Mouse (Mus musculus): ENCODE measurements at regions not wholly inside any gene's neighbourhood (a gene's known extent, or its start where the extent isn't known, plus 50 kb on each side); places are given as distances from the start of the nearest gene placed in this dataset.

DNA sequence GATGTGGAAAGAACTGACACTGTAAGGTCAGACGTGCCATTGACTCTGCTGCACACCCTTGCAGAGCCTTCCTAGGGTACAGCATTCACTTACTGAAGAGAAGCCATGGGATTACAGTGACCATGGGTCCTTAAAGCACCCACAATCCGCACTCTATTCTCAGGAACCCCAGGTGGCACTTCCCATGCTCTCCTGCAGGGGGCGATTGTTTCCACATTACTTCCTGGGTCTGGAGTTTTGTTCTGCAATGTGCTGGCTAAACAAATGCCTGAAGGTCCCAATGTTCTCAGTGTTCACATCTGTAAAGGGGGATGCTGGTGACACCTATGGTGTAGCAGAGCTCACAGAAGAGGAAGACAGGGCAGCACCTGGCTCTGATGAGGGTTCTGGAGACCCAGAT, 198.0 kb downstream of the Gm26897 start:
- no peaks in the 10 kb centered on the region for H3K27me3 ChIP-seq (ENCODE audit: control insufficient read depth, insufficient read depth, low read length)
- 77% methylated on average over 3 of the region's 3 CpGs for WGBS

DNA sequence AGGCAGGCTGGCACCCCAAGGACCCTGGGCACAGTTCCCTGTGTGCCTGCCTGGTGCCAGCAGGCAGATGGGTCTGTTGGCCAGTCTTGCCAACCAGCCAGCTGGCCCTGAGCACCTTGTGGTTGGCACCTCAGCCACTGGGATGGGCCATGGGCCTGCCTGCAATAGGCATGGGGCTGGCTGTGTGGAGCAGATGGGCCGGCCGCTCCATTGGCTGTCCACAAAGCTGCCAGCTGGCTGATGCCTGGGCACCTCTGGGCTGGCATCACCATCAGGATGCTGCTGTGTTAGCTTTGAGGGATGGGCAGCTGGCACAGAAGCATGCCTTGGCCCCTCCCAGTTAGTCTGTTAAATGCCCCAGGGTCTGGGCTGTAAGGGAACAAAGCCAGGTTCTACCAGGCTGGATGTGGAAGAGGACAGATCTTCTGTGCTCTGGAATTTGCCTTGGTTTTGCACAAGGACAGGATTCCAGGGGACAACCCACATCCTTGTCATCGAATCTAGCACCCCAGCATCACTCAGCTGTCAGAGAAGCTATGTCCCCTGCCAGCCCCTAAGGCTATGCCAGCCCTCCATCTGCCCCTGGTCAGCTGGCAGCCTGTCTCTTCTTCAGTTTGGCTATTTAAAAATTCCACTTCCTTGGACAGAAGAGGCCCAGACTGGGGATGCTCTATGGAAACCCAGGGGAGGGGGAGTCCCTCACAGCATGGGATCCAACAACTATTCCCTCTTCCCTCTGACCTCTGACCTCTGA, 201.8 kb downstream of the Gm26897 start:
- no peaks in the 10 kb centered on the region for H3K4me1 ChIP-seq (ENCODE audit: control insufficient read depth, insufficient read depth, low read length)
- no peaks in the 10 kb centered on the region for H3K27me3 ChIP-seq (ENCODE audit: control insufficient read depth, insufficient read depth, low read length)
- WGBS = 82% methylated on average over 3 of the region's 3 CpGs
- H3K4me3 ChIP-seq (ENCODE audit: low read depth, low read length) = no peak overlapping the region
- no peaks in the 10 kb centered on the region for H3K36me3 ChIP-seq (ENCODE audit: control insufficient read depth, insufficient read depth, low read length)
- H3K27ac ChIP-seq (ENCODE audit: low read length) = no peak overlapping the region
- H3K4me2 ChIP-seq (replicated peaks; ENCODE audit: low read depth, low read length) = no peak overlapping the region
- ATAC-seq (ENCODE audit: insufficient number of reproducible peaks, insufficient read depth, low FRiP score, low read depth) = no peak
- H3K9me3 ChIP-seq (ENCODE audit: control insufficient read depth, low read depth, low read length) = no peaks in the 10 kb centered on the region
- H3K9ac ChIP-seq (replicated peaks; ENCODE audit: low read depth, low read length) = no peak overlapping the region

More for the DNA sequence above, 198.0 kb downstream of the Gm26897 start:
- Histone ChIP-seq H3K4me2 (replicated peaks; ENCODE audit: low read depth, low read length) (no peak overlapping the region), H3K36me3 (ENCODE audit: control insufficient read depth, insufficient read depth, low read length) (no peaks in the 10 kb centered on the region), H3K9me3 (ENCODE audit: control insufficient read depth, low read depth, low read length) (no peaks in the 10 kb centered on the region), H3K27ac (ENCODE audit: low read length) (no peak overlapping the region), H3K9ac (replicated peaks; ENCODE audit: low read depth, low read length) (no peak overlapping the region), H3K4me1 (ENCODE audit: control insufficient read depth, insufficient read depth, low read length) (peaks cover 3% of the 10 kb centered on the region; the same call in 1 of the 2 replicates), H3K4me3 (ENCODE audit: low read depth, low read length) (no peak overlapping the region)
- no peak for ATAC-seq (ENCODE audit: insufficient number of reproducible peaks, insufficient read depth, low FRiP score, low read depth)

DNA sequence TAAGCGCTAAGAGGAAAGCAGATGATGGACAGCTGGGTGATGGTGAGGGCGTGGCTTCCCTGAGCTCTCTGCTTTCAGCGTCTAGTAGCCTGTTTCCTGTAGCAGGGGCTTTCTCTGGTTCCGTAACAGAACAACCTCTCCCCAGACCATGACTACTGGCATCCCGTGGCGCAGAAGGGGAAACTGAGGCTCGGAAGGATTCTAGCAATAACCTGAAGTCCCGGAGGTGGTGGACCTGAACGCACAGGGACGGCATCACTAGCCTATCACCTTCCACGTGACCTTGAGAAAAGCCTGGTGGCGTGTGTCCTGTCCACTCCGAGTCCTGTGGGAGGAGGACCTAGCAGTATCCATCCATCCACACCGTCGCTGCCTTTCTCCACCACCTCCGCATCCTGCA, 208.1 kb downstream of the Gm26897 start:
- H3K9ac ChIP-seq (replicated peaks; ENCODE audit: low read depth, low read length) = no peak overlapping the region
- no peaks in the 10 kb centered on the region for H3K27me3 ChIP-seq (ENCODE audit: control insufficient read depth, insufficient read depth, low read length)
- H3K36me3 ChIP-seq (ENCODE audit: control insufficient read depth, insufficient read depth, low read length) = no peaks in the 10 kb centered on the region
- H3K4me1 ChIP-seq (ENCODE audit: control insufficient read depth, insufficient read depth, low read length) = no peaks in the 10 kb centered on the region
- no peak for ATAC-seq (ENCODE audit: insufficient number of reproducible peaks, insufficient read depth, low FRiP score, low read depth)
- H3K4me2 ChIP-seq (replicated peaks; ENCODE audit: low read depth, low read length) = no peak overlapping the region
- H3K27ac ChIP-seq (ENCODE audit: low read length) = no peak overlapping the region
- no peaks in the 10 kb centered on the region for H3K9me3 ChIP-seq (ENCODE audit: control insufficient read depth, low read depth, low read length)
- H3K4me3 ChIP-seq (ENCODE audit: low read depth, low read length) = no peak overlapping the region
- WGBS = 75% methylated on average over 16 of the region's 16 CpGs

DNA sequence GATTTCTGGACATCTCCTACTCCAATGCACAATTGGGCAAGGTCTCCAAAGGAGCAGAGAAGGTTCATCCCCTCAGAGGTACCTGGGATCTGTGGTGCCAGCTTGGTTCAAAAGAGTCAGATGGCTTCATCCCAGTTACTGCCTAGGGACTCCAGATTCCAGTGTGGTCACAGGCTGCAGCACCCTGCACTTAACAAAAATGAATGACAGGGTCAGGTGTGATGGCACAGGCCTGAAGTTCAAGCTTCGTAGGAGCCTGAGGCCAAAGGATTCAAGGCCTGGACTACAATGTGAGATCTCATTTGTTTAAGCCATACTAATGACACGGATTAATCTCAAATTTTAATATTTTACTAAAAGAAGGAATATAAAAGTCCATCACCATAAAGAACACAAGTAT, 209.1 kb downstream of the Gm26897 start:
- H3K9ac ChIP-seq (replicated peaks; ENCODE audit: low read depth, low read length) = no peak overlapping the region
- H3K4me2 ChIP-seq (replicated peaks; ENCODE audit: low read depth, low read length) = no peak overlapping the region
- WGBS = 88% methylated on average over 2 of the region's 2 CpGs
- H3K4me3 ChIP-seq (ENCODE audit: low read depth, low read length) = no peak overlapping the region
- H3K4me1 ChIP-seq (ENCODE audit: control insufficient read depth, insufficient read depth, low read length) = no peaks in the 10 kb centered on the region
- H3K27me3 ChIP-seq (ENCODE audit: control insufficient read depth, insufficient read depth, low read length) = no peaks in the 10 kb centered on the region
- no peaks in the 10 kb centered on the region for H3K36me3 ChIP-seq (ENCODE audit: control insufficient read depth, insufficient read depth, low read length)
- H3K27ac ChIP-seq (ENCODE audit: low read length) = no peak overlapping the region
- H3K9me3 ChIP-seq (ENCODE audit: control insufficient read depth, low read depth, low read length) = no peaks in the 10 kb centered on the region
- no peak for ATAC-seq (ENCODE audit: insufficient number of reproducible peaks, insufficient read depth, low FRiP score, low read depth)

DNA sequence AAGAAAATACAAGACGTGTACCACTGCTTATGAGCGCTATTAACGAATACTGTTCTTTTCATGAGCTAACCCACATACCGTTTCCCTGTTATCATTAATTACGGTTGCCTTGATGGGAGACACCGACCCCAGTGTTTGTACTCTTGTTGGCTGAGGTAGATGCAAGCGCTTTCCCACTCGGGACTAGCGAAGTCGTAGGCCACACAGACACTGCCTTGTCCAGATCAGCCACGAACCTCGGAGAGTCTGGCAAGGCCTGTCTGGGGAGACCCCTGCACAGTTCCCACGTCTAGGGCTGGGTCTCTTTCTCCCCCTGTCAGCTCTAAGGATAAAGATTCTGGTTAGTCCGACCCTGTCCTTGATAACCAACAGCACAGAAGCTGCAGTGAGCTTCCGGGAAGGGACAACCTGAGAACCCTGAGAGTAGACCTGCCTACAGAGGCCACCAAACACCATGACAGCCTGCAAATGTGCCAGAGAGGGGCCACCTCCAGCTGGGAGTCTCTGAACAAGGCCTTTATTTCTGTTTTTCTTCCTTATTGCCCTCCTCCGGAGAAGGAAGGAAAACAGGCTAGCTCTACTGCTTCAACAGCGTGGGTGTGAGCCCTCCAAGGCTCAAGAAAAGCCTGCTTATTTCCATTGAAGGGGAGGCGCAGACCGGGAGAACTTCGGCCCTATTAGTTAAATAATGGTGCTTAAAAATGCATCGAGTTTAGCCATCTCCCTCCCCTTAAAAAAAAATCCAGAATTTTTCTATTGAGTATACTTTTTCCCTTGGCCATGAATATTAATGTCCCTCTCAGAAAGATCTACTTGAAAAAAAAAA, 209.8 kb downstream of the Gm26897 start:
- no peak for ATAC-seq (ENCODE audit: insufficient number of reproducible peaks, insufficient read depth, low FRiP score, low read depth)
- no peaks in the 10 kb centered on the region for H3K36me3 ChIP-seq (ENCODE audit: control insufficient read depth, insufficient read depth, low read length)
- H3K4me1 ChIP-seq (ENCODE audit: control insufficient read depth, insufficient read depth, low read length) = no peaks in the 10 kb centered on the region
- no peak overlapping the region for H3K27ac ChIP-seq (ENCODE audit: low read length)
- 68% methylated on average over 21 of the region's 21 CpGs for WGBS
- no peaks in the 10 kb centered on the region for H3K9me3 ChIP-seq (ENCODE audit: control insufficient read depth, low read depth, low read length)
- no peak overlapping the region for H3K4me3 ChIP-seq (ENCODE audit: low read depth, low read length)
- no peak overlapping the region for H3K9ac ChIP-seq (replicated peaks; ENCODE audit: low read depth, low read length)
- H3K27me3 ChIP-seq (ENCODE audit: control insufficient read depth, insufficient read depth, low read length) = no peaks in the 10 kb centered on the region
- H3K4me2 ChIP-seq (replicated peaks; ENCODE audit: low read depth, low read length) = no peak overlapping the region

DNA sequence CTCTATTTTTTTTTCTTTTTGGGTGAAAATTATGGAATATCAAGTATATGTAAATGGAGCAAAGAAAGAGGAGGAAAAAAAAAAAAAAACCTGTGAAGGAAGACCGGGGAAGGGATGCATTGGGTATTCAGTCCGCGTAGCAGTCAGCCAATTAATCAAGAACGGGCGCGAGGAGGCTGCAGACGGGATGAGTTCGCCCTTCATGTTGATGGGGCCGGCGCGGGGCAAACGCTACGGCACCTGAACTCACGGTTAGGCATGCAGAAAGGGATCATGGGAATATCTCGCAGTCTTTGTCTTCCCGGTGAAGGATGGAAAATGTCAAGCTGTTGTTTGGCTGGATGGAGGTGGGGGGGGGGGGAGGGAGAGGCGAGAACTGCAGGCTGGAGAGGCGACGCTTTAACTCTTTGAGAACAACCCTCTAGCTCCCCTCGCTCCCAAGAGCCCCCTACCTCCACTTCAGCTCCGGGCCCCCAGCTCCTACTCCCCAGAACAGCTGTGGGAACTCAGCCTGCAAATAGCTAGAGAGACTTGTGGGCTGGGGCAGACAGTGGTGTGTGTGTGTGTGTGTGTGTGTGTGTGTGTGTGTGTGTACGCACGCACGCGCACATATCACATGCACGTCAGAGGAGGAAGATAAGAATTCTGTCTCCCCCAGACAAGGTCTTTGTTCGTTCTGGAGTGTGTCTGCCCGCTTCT, 210.7 kb downstream of the Gm26897 start:
- peak; percentile 58; the same call in 1 of the 2 replicates for ATAC-seq (ENCODE audit: insufficient number of reproducible peaks, insufficient read depth, low FRiP score, low read depth)
- Histone ChIP-seq H3K4me1 (ENCODE audit: control insufficient read depth, insufficient read depth, low read length) (no peaks in the 10 kb centered on the region), H3K9me3 (ENCODE audit: control insufficient read depth, low read depth, low read length) (no peaks in the 10 kb centered on the region), H3K27ac (ENCODE audit: low read length) (no peak overlapping the region; the same call in 1 of the 2 replicates), H3K36me3 (ENCODE audit: control insufficient read depth, insufficient read depth, low read length) (no peaks in the 10 kb centered on the region), H3K4me3 (ENCODE audit: low read depth, low read length) (no peak overlapping the region), H3K27me3 (ENCODE audit: control insufficient read depth, insufficient read depth, low read length) (no peaks in the 10 kb centered on the region), H3K9ac (replicated peaks; ENCODE audit: low read depth, low read length) (no peak overlapping the region), H3K4me2 (replicated peaks; ENCODE audit: low read depth, low read length) (peak overlapping the region; percentile 23; the same call in 1 of the 2 replicates)
- 18% methylated on average over 27 of the region's 28 CpGs for WGBS

DNA sequence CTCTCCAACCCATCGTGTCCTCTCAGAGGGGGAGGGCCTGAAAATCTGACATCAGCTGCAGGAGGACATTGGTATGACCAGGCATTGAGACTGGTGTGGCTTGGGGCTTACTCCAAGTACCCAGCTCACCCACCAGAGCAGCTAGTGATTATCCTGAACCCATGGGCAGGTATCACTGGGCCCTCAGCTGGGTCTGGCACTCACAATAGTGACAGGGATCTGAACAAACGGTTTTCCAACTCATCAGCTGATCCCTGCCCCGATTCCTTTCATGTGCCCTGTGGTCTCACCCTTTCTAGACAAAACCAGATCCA, 211.2 kb downstream of the Gm26897 start:
- Histone ChIP-seq H3K4me1 (ENCODE audit: control insufficient read depth, insufficient read depth, low read length) (no peaks in the 10 kb centered on the region), H3K36me3 (ENCODE audit: control insufficient read depth, insufficient read depth, low read length) (no peaks in the 10 kb centered on the region), H3K4me3 (ENCODE audit: low read depth, low read length) (no peak overlapping the region), H3K27me3 (ENCODE audit: control insufficient read depth, insufficient read depth, low read length) (no peaks in the 10 kb centered on the region), H3K9ac (replicated peaks; ENCODE audit: low read depth, low read length) (no peak overlapping the region), H3K9me3 (ENCODE audit: control insufficient read depth, low read depth, low read length) (no peaks in the 10 kb centered on the region), H3K27ac (ENCODE audit: low read length) (no peak overlapping the region; the same call in 1 of the 2 replicates), H3K4me2 (replicated peaks; ENCODE audit: low read depth, low read length) (peak overlapping the region; percentile 23; the same call in 1 of the 2 replicates)
- WGBS = 54% methylated on average over 3 of the region's 3 CpGs
- ATAC-seq (ENCODE audit: insufficient number of reproducible peaks, insufficient read depth, low FRiP score, low read depth) = 0 out of 2 replicates have a peak, but pooled peaks have one; percentile 14

DNA sequence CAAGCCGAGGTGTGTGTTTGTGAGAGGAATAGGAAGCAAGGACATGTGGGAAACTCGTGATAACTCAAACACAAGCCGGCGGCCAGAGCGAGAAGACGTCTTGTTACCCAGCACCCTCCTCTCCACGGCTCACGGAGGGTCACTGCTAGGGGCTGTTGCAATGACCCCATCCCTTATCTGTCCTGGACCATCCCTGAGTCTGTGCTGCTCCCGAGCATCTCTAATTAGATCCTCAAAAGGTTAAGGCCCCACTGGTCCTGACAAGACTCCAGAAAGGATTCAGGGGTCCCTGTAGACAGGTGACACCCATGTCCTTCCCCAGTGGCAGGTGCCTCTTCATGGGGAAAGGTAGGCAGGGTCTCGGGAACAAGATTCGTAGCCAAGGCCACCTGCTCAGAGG, 212.6 kb downstream of the Gm26897 start:
- no peaks in the 10 kb centered on the region for H3K27me3 ChIP-seq (ENCODE audit: control insufficient read depth, insufficient read depth, low read length)
- no peak overlapping the region for H3K27ac ChIP-seq (ENCODE audit: low read length)
- H3K4me2 ChIP-seq (replicated peaks; ENCODE audit: low read depth, low read length) = no peak overlapping the region
- no peak for ATAC-seq (ENCODE audit: insufficient number of reproducible peaks, insufficient read depth, low FRiP score, low read depth)
- no peak overlapping the region for H3K4me3 ChIP-seq (ENCODE audit: low read depth, low read length)
- no peaks in the 10 kb centered on the region for H3K9me3 ChIP-seq (ENCODE audit: control insufficient read depth, low read depth, low read length)
- no peaks in the 10 kb centered on the region for H3K4me1 ChIP-seq (ENCODE audit: control insufficient read depth, insufficient read depth, low read length)
- 86% methylated on average over 11 of the region's 11 CpGs for WGBS
- no peak overlapping the region for H3K9ac ChIP-seq (replicated peaks; ENCODE audit: low read depth, low read length)
- no peaks in the 10 kb centered on the region for H3K36me3 ChIP-seq (ENCODE audit: control insufficient read depth, insufficient read depth, low read length)
